Mouse (Mus musculus): Measurements from ENCODE around the gene Vmn1r66. TPM values are rescaled to one million over a fixed set of nuclear protein-coding genes. Genes with fewer than 3 reads are reported as not detected.
"Not testable (repeated sequence)": the region's sequence is repeated elsewhere in the genome, so short reads cannot be mapped to it uniquely, and the experiment has no call there.

Gene Vmn1r66
- not detected for polyA plus RNA-seq (2017; shearing (Covaris generic))

DNA sequence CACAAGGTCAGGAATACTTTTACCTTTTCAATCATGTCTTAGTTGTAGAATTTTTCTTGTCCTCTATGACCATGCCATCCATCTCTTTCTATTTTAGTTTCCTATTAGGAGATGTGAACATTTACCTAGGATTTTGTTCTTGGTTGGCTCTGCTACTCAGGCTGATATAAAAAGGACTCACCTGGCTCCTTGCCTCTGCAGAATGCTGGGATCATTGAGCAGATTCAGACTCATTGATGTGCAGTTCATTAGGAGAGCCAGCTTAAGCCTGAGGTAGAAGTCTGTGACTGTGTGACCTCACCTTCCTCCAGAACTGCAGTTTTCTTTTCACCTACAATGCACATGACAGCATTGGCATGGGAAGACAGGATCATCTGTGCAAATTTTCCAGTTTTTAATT lies at the start of gene Vmn1r66:
Gene Vmn1r66, minus strand, starts transcription at position 101 of the 400 bp plus-strand sequence.
- no peak for ATAC-seq

DNA sequence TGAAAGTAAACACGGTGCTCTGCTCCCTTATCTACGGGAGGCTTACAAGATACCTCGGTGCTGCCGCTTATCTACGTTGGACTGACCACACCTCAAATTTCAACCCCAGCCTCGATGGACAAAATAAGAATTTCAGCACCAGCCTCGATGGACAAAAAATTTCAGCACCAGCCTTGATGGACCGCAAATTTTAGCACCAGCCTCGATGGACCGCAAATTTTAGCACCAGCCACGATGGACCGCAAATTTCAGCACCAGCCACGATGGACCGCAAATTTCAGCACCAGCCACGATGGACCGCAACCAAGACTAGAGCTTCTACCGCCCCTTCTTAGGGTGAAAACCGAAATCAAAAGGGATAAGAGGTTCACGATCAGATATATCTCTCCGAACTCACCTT lies 47.7 kb upstream of the Vmn1r66 start:
- ATAC-seq = not testable (repeated sequence)

DNA sequence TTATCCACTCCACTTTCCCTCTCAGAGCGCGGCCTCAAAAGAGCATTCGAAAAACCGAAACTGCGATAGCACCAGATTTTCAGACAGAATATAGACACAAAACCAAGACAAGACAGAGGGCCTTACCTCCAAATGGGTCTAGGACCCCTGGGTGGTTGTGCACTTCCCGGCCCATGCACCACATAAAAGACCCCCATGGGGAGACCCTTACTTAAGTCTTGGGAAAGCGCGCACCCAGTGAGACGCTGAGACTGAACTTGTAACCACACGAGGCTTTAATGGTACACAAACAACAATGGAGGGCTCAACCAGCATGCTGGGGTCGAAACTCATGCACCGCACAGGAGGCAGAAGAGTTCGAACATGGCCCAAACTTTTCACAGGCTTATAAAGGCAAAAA lies 25.7 kb downstream of the Vmn1r66 start:
- no peak for ATAC-seq

DNA sequence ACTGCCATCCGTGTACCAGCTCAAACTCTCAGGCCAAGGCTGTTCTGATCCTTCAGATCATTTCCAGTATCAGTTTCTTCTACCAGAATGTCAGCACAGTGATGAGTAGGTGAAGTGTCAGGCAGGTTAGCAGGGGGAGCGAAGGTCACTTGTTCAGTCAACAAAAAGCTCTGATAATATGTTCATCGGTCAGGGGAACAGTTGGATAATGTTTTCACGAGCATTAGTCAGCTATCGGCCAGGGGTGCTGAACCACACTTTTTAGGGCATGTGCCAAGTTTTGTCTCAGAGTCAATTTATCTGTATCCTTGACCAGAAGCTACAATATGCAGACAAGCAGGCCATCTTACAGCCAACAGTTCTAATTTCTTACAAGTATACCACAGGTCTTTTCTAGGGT lies 28.7 kb downstream of the Vmn1r66 start:
- no peak for ATAC-seq

Other genes with a start within 250 kb of the Vmn1r66 start
- gene Vmn2r50, start 224.7 kb downstream of the Vmn1r66 start, polyA plus RNA-seq (2017; shearing (Covaris generic)) = under 1 TPM in 1 of 3 experiments, not detected in 2; 0.12 TPM
- not detected for gene Vmn2r51, start 172.3 kb downstream of the Vmn1r66 start, polyA plus RNA-seq (2017; shearing (Covaris generic))
- under 1 TPM in 1 of 3 experiments, not detected in 2; 0.07 TPM for gene Vmn2r52, start 101.4 kb downstream of the Vmn1r66 start, polyA plus RNA-seq (2017; shearing (Covaris generic))
- not detected for gene Vmn1r67, start 165.3 kb upstream of the Vmn1r66 start, polyA plus RNA-seq (2017; shearing (Covaris generic))
- gene Zik1, start 217.4 kb upstream of the Vmn1r66 start, polyA plus RNA-seq (2017; shearing (Covaris generic)) = 1 to 10 TPM; 1.4 to 2.4 (median 2.3) TPM